Mouse (Mus musculus) thymus, adult 2 months (tissue): ENCODE data around the gene Trpd52l3.

Source experiments
- CTCF ChIP-seq: fragments of 200-500 bp; IDR thresholded peaks from 2 replicates; pipeline ENCODE4 v1.5.1; 2012; ENCODE audit warnings: mild to moderate bottlenecking, control low read depth, low read length, moderate library complexity, borderline replicate concordance; ENCODE audit not compliant: control insufficient read depth, poor library complexity, insufficient read depth; ENCODE audit errors: extremely low read depth
- POLR2A ChIP-seq: fragments of 200-500 bp; IDR thresholded peaks from 2 replicates; pipeline ENCODE4 v1.6.1; 2012; ENCODE audit warnings: mild to moderate bottlenecking, low read length, control low read depth, moderate library complexity; ENCODE audit not compliant: control insufficient read depth, poor library complexity, insufficient read depth; ENCODE audit errors: extremely low read depth

DNA sequence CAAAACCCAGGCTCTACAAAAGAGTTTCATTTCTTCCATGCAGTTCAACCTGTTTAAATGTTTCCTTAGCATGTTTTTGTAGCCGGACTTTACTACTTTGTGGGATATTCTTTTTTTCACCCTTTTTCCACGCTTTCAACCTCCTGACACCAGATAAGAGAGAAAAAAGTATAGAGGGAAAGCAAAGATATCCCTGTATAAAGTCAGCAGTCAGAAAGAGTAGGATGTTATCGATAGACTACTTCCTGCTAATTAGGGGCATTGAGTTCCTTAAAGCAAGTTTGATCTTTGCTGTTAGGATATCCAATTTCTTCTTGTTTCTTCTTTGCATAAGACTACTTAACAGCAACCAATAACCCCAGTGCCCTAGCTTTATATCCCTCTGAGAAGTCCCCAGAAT, 47.9 kb downstream of the Trpd52l3 start:
- TF ChIP-seq CTCF (no peak), POLR2A (no peak)
